Mouse (Mus musculus): ENCODE measurements around the gene Klc1. TPM values are rescaled to one million over a fixed set of nuclear protein-coding genes. Genes with fewer than 3 reads are reported as not detected.
"Not testable (repeated sequence)": the region's sequence is repeated elsewhere in the genome, so short reads cannot be mapped to it uniquely, and the experiment has no call there.

Klc1 gene
- polyA plus RNA-seq (2016; fragmentation: Nextera tagmentation; extraction: Ambion mirVana) = 189 and 265 TPM in 2 replicates

DNA sequence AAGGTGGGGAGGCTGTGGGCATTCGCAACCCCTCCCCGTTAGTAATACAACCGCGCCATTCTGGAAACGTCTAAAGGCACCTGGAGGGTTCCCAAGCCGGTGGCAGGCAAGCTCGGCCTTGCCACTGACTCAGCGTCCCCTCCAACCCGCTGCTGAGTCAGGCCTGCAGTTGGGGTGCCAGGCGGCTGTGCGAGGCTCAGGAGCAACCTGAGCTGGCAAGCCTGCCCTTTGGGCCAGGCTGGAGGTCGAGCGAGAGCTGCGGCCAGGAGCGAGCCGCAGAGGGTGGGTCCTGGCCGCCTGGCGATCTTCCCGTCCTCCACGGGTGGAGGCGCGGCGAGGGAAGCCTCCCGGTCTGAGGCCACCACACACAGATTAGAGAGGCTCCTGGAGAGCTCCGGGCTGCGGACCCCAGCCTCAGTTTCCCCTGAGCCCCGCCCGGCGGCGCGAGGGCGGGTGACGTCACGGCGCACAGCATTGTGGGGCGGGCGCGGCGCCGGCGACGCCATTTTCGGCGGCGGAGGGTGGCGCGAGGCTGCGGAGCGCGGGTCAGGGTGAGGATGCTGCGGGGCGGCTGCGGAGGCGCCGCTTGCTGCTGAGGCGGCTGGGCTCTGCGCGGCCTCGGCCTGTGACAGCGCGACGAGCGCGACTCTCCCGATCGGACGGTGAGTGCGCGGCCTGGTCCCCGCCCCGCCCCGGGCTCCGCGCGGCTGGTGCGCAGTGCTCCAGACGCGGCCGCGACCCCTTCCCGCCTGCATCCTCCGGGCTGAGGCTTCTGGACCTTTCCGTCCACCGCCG is at the start of gene Klc1:
Klc1 (plus strand) TSS at position 469 of the 795 bp plus-strand sequence.
- H3K27me3 ChIP-seq (ENCODE audit: low read depth, poor library complexity, severe bottlenecking) = peaks cover 12% of the 10 kb centered on the region; the same call in 1 of the 2 replicates
- WGBS = 1% methylated on average over 85 of the region's 85 CpGs

DNA sequence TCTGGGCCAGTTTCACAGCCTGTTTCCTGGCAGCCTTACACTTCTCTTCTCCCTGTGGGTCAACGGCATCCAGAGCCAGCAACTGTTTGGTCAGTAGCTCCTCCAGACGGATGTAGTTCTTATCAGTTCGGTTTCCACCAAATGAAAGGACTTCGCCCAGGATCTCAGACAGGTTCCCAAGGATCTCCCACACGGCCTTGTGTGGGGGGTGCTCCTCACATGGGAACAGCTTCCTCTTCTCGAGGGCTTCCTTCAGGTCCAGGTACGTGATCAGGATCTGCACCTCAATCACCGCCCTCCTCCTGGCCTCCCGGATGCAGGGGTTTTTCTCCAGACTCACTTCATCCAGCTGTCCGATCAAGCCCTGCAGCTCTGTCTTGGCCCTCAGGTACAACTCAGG is 48.6 kb upstream of the Klc1 start:
- Histone ChIP-seq H3K27ac (replicated peaks) (no peak overlapping the region), H3K4me3 (no peak overlapping the region), H3K36me3 (peaks cover 60% of the 10 kb centered on the region), H3K9me3 (replicated peaks) (no peaks in the 10 kb centered on the region), H3K4me1 (peaks cover 31% of the 10 kb centered on the region), H3K27me3 (ENCODE audit: low read depth, poor library complexity, severe bottlenecking) (no peaks in the 10 kb centered on the region)
- 93% methylated on average over 10 of the region's 10 CpGs for WGBS
- no peak for DNase-seq (ENCODE audit: low spot score)

More for the DNA sequence above, at the start of gene Klc1:
- DNase-seq (ENCODE audit: low spot score) = peak; percentile 81
- H3K4me3 ChIP-seq = peak within 1 kb of the TSS; percentile 89
- no peaks in the 10 kb centered on the region for H3K9me3 ChIP-seq (replicated peaks)
- peaks cover 61% of the 10 kb centered on the region for H3K4me1 ChIP-seq
- H3K36me3 ChIP-seq = peaks cover 17% of the 10 kb centered on the region
- H3K27ac ChIP-seq (replicated peaks) = peak within 1 kb of the TSS; percentile 95

DNA sequence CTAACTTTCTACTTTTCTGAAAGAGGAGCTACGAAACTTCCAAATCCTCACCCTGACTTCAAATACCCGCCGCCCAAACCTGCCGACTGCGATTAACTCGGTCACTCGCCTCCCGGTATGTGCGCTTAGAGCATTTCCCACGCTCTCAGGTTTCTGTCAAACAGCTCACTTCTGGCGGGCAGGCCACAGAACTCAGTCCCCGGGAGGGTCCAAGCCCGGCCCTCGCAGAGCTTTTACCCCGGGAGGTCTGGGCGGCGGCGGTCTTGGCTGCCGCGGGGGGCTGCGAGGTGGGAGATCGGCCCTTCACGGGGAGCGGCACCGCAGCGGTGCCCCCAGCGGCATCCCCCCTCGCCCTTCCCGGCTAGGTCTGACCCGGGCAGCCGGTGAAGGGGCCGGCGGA is 46.2 kb upstream of the Klc1 start:
- Histone ChIP-seq H3K27me3 (ENCODE audit: low read depth, poor library complexity, severe bottlenecking) (no peaks in the 10 kb centered on the region), H3K36me3 (peaks cover 62% of the 10 kb centered on the region), H3K4me1 (peaks cover 26% of the 10 kb centered on the region), H3K4me3 (peak overlapping the region; percentile 99), H3K9me3 (replicated peaks) (no peaks in the 10 kb centered on the region), H3K27ac (replicated peaks) (peak overlapping the region; percentile 96)
- under 1% methylated on average over 33 of the region's 33 CpGs for WGBS
- DNase-seq (ENCODE audit: low spot score) = no peak

DNA sequence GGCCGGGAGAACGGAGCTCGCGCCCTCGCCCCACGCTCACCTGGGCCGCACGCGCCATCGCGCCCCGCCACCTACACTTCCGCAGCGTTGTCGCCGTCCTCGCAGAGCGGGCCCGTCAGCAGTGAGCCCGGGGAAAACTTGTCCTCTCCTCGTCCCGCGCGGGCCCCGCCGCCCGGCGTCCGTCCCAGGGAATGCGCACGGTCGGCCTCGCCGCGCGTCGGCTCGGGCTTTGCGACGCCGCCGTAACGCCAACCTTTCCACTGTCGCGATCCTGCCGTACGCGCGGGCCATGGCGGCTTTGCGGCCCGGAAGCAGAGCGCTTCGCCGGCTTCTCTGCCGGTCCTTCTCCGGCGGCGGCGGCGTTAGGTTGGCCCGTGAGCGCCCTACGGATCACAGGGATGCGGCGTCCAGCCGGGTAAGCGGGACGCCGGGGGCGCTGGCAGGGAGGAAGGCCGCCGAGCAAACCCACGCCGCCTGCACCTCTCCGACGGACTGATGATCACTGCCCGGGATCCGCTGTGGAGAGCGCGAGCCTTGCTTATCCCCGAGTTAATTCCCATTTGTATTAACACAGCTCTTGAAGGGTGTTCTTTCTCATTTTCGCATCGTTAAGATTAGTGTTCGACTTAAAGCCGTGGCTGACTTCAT is 45.5 kb upstream of the Klc1 start, which contains the start of the genes Bag5 and Apopt1:
Bag5 (minus strand) TSS at position 254 of the 648 bp plus-strand sequence.
Apopt1 (plus strand) TSS at position 258 of the 648 bp plus-strand sequence.
- H3K4me1 ChIP-seq = peaks cover 26% of the 10 kb centered on the region
- WGBS = under 1% methylated on average over 86 of the region's 86 CpGs
- peak; percentile 92 for DNase-seq (ENCODE audit: low spot score)
- H3K36me3 ChIP-seq = peaks cover 55% of the 10 kb centered on the region
- H3K9me3 ChIP-seq (replicated peaks) = no peaks in the 10 kb centered on the region
- peak within 1 kb of the TSS; percentile 96 for H3K27ac ChIP-seq (replicated peaks)
- no peaks in the 10 kb centered on the region for H3K27me3 ChIP-seq (ENCODE audit: low read depth, poor library complexity, severe bottlenecking)
- peak within 1 kb of the TSS; percentile 99 for H3K4me3 ChIP-seq

DNA sequence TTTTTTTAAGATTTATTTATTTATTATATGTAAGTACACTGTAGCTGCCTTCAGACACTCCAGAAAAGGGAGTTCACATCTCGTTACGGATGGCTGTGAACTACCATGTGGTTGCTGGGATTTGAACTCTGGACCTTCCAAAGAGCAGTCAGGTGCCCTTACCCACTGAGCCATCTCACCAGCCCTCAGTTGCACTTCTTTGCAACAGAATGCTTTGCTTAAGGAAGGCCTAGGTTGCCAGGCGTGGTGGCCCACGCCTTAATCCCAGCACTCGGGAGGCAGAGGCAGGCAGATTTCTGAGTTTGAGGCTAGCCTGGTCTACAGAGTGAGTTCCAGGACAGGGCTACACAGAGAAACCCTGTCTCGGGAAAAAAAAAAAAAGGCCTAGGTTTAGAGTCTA is 44.8 kb upstream of the Klc1 start:
- H3K4me1 ChIP-seq = peaks cover 31% of the 10 kb centered on the region
- peak overlapping the region; percentile 96; the same call in 1 of the 2 replicates for H3K27ac ChIP-seq (replicated peaks)
- not testable (repeated sequence) for H3K9me3 ChIP-seq (replicated peaks); DNase-seq (ENCODE audit: low spot score); H3K27me3 ChIP-seq (ENCODE audit: low read depth, poor library complexity, severe bottlenecking)
- H3K4me3 ChIP-seq = peak overlapping the region; percentile 99
- 85% methylated on average over 6 of the region's 6 CpGs for WGBS
- peaks cover 48% of the 10 kb centered on the region for H3K36me3 ChIP-seq

DNA sequence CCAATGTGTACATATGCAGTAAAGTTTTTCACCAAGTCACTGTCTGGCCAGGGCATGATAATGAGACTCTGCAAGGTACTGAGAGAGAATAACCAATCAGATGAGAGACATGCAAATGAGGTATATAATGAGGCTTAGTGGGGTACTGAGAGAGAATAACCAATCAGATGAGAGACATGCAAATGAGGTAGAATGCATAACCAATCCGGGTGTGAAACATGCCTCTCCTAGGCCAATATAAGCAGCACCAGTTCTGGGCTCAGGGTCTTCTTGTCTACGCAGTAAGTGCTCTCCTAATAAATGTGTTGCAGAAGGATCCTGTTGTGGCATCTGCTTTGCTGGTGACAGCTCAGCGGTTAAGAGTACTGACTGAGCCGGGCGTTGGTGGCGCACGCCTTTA is 42.1 kb upstream of the Klc1 start:
- Histone ChIP-seq H3K36me3 (peaks cover 22% of the 10 kb centered on the region), H3K27ac (replicated peaks) (no peak overlapping the region), H3K4me3 (no peak overlapping the region), H3K27me3 (ENCODE audit: low read depth, poor library complexity, severe bottlenecking) (no peaks in the 10 kb centered on the region), H3K9me3 (replicated peaks) (no peaks in the 10 kb centered on the region), H3K4me1 (peaks cover 31% of the 10 kb centered on the region)
- WGBS = 98% methylated on average over 7 of the region's 7 CpGs
- no peak for DNase-seq (ENCODE audit: low spot score)

DNA sequence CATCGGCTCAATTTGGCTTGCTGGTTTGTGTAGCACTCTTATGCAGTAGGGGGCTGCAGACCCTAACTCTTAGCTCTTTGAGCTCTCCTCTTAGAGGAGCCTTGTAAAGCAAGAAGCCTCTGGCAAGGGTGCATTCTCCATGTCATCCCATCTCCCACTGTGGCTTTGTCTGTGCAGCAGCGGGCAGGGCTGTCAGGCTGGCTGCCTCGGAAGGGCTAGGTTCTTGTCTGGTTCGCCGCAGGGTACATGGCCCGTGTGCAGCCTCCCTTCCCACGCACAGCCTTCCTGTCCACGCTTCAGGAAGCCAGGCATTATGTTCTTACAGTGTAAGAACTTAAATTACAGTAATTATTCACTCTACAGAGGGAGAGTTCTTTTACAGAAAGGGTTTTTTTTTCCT is 40.0 kb upstream of the Klc1 start:
- Histone ChIP-seq H3K4me3 (no peak overlapping the region), H3K27ac (replicated peaks) (peak overlapping the region; percentile 52; the same call in 1 of the 2 replicates), H3K36me3 (peaks cover 22% of the 10 kb centered on the region), H3K27me3 (ENCODE audit: low read depth, poor library complexity, severe bottlenecking) (no peaks in the 10 kb centered on the region), H3K4me1 (peaks cover 20% of the 10 kb centered on the region), H3K9me3 (replicated peaks) (no peaks in the 10 kb centered on the region)
- no peak for DNase-seq (ENCODE audit: low spot score)
- WGBS = 46% methylated on average over 8 of the region's 8 CpGs

DNA sequence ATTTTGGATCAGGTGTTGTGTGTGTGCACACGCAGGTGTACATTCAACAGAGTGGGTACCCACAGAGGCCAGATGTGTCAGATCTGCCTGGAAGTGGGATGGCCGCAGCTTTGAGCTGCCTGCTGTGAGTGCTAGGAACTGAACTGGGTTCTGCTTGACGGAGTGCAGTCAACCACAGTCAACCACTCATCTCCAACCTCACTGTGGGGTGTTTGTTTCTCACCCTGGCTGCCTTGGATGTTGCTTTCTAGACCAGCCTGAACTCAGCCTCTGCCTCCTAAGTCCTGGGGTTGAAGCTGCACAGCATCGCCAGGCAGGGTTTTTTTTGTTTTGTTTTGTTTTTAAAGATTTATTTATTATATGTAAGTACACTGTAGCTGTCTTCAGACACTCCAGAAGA is 38.4 kb upstream of the Klc1 start:
- Histone ChIP-seq H3K4me1 (peaks cover 19% of the 10 kb centered on the region), H3K27ac (replicated peaks) (no peak overlapping the region), H3K27me3 (ENCODE audit: low read depth, poor library complexity, severe bottlenecking) (no peaks in the 10 kb centered on the region), H3K9me3 (replicated peaks) (no peaks in the 10 kb centered on the region), H3K36me3 (peaks cover 31% of the 10 kb centered on the region), H3K4me3 (no peak overlapping the region)
- no peak for DNase-seq (ENCODE audit: low spot score)
- 83% methylated on average over 4 of the region's 4 CpGs for WGBS

DNA sequence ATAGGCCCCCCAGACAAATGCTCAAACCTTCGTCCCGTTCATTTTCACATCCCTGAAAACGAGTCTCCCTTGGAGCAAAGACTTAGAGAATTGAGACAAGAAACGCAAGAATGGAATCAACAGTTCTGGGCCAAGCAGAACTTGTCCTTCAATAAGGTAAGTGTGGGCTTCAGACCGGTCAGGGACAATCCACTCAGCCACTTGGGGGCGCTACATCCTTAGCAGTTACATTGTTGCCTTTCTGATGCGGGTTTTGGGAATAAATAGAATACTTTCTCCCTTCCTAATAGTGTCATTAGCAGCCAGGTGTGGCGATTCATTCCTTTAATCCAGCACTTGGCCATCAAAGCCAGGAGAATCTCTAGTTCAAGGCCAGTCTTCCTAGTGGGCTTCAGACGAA is 36.0 kb upstream of the Klc1 start:
- H3K36me3 ChIP-seq = peaks cover 40% of the 10 kb centered on the region
- DNase-seq (ENCODE audit: low spot score) = no peak
- H3K4me3 ChIP-seq = no peak overlapping the region
- 78% methylated on average over 9 of the region's 9 CpGs for WGBS
- H3K4me1 ChIP-seq = peaks cover 33% of the 10 kb centered on the region
- H3K27me3 ChIP-seq (ENCODE audit: low read depth, poor library complexity, severe bottlenecking) = no peaks in the 10 kb centered on the region
- no peak overlapping the region for H3K27ac ChIP-seq (replicated peaks)
- H3K9me3 ChIP-seq (replicated peaks) = no peaks in the 10 kb centered on the region

DNA sequence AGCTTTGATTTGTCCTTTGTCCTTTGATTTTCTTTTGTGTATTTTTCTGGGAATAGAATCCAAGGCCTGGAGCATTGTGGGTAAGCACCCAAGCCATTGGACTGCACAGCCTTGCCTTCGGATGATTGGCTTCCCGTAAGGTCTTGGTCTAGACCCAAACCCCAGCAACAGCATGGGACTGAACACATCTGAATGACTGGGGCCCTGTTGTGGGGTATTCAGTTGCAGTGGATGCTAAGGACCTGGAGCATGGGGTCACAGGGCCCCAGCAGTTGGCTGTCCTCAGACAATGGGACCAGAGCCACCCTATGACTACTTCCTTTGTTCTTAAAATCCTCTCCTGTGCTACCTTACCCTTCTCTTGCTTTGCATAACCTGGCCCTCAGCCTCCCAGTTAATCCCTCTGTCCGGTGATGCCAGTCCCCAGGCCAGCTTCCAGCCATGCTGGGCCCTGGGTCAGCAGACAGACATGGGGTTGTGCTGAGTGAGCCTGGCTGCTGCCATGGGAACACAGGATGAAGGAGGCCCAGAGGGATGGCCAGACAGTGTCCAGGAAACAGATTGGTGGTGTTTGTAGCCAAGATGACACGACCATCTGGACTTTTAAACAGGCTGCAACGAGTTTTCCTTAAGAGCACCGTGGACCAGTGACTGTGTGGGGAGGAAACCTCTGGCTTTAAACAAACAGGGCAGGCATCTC is 33.9 kb upstream of the Klc1 start:
- peak overlapping the region; percentile 76 for H3K27ac ChIP-seq (replicated peaks)
- 38% methylated on average over 6 of the region's 6 CpGs for WGBS
- H3K36me3 ChIP-seq = peaks cover 55% of the 10 kb centered on the region
- H3K9me3 ChIP-seq (replicated peaks) = no peaks in the 10 kb centered on the region
- H3K4me1 ChIP-seq = peaks cover 26% of the 10 kb centered on the region
- peak; percentile 49 for DNase-seq (ENCODE audit: low spot score)
- no peak overlapping the region for H3K4me3 ChIP-seq
- H3K27me3 ChIP-seq (ENCODE audit: low read depth, poor library complexity, severe bottlenecking) = no peaks in the 10 kb centered on the region

DNA sequence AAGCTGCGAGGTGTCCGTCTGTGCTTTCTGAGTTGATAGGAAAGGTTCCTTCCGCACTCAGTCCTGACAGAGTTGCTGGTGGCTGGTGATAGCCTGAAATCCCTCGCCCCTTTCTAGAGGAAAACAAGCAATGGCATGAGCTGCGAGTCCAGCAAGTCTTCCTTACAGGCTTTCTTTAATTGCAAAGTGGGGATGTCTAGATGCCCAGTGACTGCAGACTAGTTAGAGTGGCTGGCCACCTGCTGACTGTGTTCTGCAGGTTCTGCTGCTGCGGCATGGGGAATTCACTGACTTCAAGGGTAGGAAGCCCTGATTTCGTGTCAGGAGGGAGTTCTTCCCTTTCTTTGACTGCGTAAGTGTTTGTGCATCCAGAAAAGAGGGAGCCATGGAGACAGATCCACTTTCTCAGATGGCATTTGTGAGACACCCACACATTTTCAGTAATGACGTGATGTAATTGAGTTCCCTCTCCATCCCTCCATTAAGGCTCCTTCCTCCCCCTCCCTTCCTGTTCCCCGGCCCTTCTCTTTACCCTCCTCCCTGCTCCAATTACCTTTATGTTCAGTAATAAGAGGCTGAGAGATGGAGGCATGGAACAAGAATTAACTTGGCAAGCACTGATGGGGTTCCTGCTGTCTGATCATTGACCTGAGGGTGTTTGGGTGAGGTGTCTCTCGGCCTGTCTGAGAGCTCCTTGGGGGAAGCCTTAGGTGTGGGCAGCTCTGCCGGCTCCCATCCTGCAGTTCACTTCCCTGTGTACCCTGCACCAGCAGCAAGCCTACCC is 33.1 kb upstream of the Klc1 start:
- no peak overlapping the region for H3K4me3 ChIP-seq
- H3K9me3 ChIP-seq (replicated peaks) = no peaks in the 10 kb centered on the region
- H3K27ac ChIP-seq (replicated peaks) = peak overlapping the region; percentile 76
- no peaks in the 10 kb centered on the region for H3K27me3 ChIP-seq (ENCODE audit: low read depth, poor library complexity, severe bottlenecking)
- WGBS = 69% methylated on average over 12 of the region's 12 CpGs
- H3K36me3 ChIP-seq = peaks cover 58% of the 10 kb centered on the region
- no peak for DNase-seq (ENCODE audit: low spot score)
- peaks cover 26% of the 10 kb centered on the region for H3K4me1 ChIP-seq

DNA sequence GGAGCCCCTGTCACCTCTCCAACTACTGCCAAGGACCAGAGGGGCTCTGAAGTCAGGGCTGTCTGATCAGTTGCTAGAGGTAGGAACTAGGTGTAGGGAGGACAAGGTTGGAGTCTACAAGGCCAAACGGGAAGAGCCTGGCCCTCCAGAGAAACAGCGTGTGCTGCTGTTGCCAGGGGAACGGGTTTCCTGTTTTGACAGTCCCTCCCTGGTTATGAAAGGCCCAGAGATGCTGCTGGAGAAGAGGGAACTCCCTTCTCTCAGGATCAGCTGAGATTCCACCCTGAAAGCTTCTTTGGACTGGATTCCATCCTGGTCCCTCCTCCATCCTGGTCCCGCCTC is 32.6 kb upstream of the Klc1 start:
- Histone ChIP-seq H3K4me3 (no peak overlapping the region), H3K27me3 (ENCODE audit: low read depth, poor library complexity, severe bottlenecking) (no peaks in the 10 kb centered on the region), H3K36me3 (peaks cover 58% of the 10 kb centered on the region), H3K4me1 (peaks cover 26% of the 10 kb centered on the region), H3K27ac (replicated peaks) (peak overlapping the region; percentile 76), H3K9me3 (replicated peaks) (no peaks in the 10 kb centered on the region)
- 77% methylated on average over 4 of the region's 4 CpGs for WGBS
- no peak for DNase-seq (ENCODE audit: low spot score)
